In the genomic region with DNA sequence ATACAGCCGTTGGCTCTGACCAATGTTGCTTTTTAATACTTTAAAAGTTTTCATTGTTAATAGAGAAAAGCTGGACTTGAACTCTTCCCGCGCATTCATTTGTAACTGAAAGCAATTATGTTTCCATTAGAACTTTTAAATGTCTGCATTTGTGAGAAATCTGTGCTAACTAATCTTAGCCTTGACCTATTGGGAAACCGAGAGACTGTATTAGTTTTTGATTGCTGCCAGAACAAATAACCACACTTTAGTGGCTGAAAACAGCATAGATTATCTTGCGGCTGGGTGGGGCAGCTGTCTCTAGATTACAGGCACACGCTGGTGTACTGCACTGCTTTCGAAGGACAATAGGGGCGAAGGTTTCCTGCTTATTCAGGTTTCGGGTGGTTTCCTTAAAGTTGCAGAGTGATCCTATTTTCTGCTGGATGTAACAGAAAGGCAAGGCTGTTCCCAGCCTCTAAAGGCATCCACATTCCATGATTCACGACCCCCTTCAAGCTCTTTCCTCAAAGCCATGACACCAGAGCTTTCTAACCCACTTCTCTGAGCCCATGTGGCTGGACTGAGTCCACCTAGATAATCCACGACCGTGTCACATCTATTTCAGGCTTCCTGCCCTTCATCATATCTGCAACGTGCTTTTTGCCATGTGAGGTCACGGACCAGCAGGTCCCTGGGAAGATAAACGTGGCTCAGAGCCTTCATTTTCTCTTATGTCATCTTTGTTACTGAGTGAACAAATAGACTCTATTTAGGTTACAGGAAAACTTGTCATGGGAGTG, we compare ENCODE assay signal across 16 mouse cellular contexts. TPM values are rescaled to one million over a fixed set of nuclear protein-coding genes. Genes with fewer than 3 reads are reported as not detected.
DNase-seq lines count a peak whose midpoint lies in the region; ATAC-seq and TF ChIP-seq lines count a peak whose summit lies in the region.
"Had no signal": no experiment of that assay in that cellular context is flagged by ENCODE, and none has a peak within 500 bp of the region (broad histone marks: within the 10 kb centered on the region; RNA-seq: fewer than 3 reads in every experiment).

No protein-coding gene starts in this region.

- ATAC-seq in kidney, embryonic 16.5 days (ENCODE audit: low FRiP score, low TSS enrichment): no peak
- ATAC-seq: forebrain, embryonic 16.5 days had no signal

- no peak for DNase-seq in kidney, postnatal 36 days
- peak; percentile 39 for DNase-seq in R1 (ENCODE audit: low read depth, low spot score)
- peak in 1 of 2 experiments; percentile 74 for DNase-seq in heart, adult 2 months
- DNase-seq in heart, postnatal 14 days: peak; percentile 41 to 62
- DNase-seq in gastrocnemius, adult 8-10 months (ENCODE audit: low spot score in 2 of 2): no peak
- no peak for DNase-seq in thymus, postnatal 0 days (ENCODE audit: low spot score)
- no peak for DNase-seq in spleen, adult 18-20 months
- DNase-seq: gastrocnemius, postnatal 36 days; right cerebral cortex, postnatal 25 days had no signal

- H3K4me2 ChIP-seq in kidney, embryonic 16.5 days (replicated peaks; ENCODE audit: low read depth, low read length): no peak overlapping the region
- H3K4me2 ChIP-seq: embryonic facial prominence, embryonic 15.5 days had no signal

- intact Hi-C loops in heart, adult 2 months (cut with DNase I): no loop called here
- intact Hi-C loops in heart, postnatal 14 days (cut with DNase I): no loop called here

- H3K4me1 ChIP-seq in kidney, embryonic 16.5 days (ENCODE audit: insufficient read depth, low read length): peaks cover 49% of the 10 kb centered on the region
- H3K4me1 ChIP-seq in heart, adult 2 months (ENCODE audit: control insufficient read depth, insufficient read depth, low read length): peaks cover 15% of the 10 kb centered on the region

- H3K9me3 ChIP-seq in kidney, embryonic 16.5 days (ENCODE audit: low read length): no peaks in the 10 kb centered on the region
- H3K9me3 ChIP-seq: embryonic facial prominence, embryonic 15.5 days had no signal

- peak; percentile 85 for TF ChIP-seq EP300 in heart, adult 2 months (IDR thresholded peaks at IDR 0.05; ENCODE audit: insufficient read depth, low read depth, low read length)

- H3K79me2 ChIP-seq in heart, adult 2 months (replicated peaks; ENCODE audit: control insufficient read depth, insufficient read depth, low read length): no peaks in the 10 kb centered on the region

- TF ChIP-seq POLR2A in heart, adult 2 months (IDR thresholded peaks at IDR 0.05; ENCODE audit: insufficient read depth, low read depth, low read length): no peak

- TF ChIP-seq CTCF in heart, adult 2 months (IDR thresholded peaks at IDR 0.05): peak; percentile 8; the same call in 1 of the 2 replicates

- H3K27me3 ChIP-seq in kidney, embryonic 16.5 days (ENCODE audit: insufficient read depth, low read length): no peaks in the 10 kb centered on the region
- H3K27me3 ChIP-seq in heart, adult 2 months (ENCODE audit: control insufficient read depth, insufficient read depth, low read length): no peaks in the 10 kb centered on the region
- H3K27me3 ChIP-seq: CH12.LX; embryonic facial prominence, embryonic 15.5 days had no signal

- WGBS in kidney, embryonic 16.5 days: 42% methylated on average over 15 of the region's 15 CpGs
- WGBS in heart, adult 2 months: 25% methylated on average over 15 of the region's 15 CpGs

- peaks cover 50% of the 10 kb centered on the region for H3K36me3 ChIP-seq in kidney, embryonic 16.5 days (ENCODE audit: insufficient read depth, low read length)
- peaks cover 20% of the 10 kb centered on the region for H3K36me3 ChIP-seq in heart, adult 2 months (ENCODE audit: control insufficient read depth, insufficient read depth, low read length)

- no peak overlapping the region for H3K4me3 ChIP-seq in kidney, embryonic 16.5 days (ENCODE audit: low read length)
- no peak overlapping the region for H3K4me3 ChIP-seq in heart, adult 2 months
- H3K4me3 ChIP-seq: embryonic facial prominence, embryonic 15.5 days had no signal

- H3K9ac ChIP-seq in kidney, embryonic 16.5 days (replicated peaks; ENCODE audit: low read length): no peak overlapping the region
- peak overlapping the region; percentile 17; the same call in 1 of the 2 replicates for H3K9ac ChIP-seq in heart, adult 2 months (ENCODE audit: low read depth, low read length)
- H3K9ac ChIP-seq: embryonic facial prominence, embryonic 15.5 days had no signal

- peak overlapping the region; percentile 76 for H3K27ac ChIP-seq in kidney, embryonic 16.5 days (ENCODE audit: low read length)
- peak overlapping the region; percentile 76 for H3K27ac ChIP-seq in heart, adult 2 months
- H3K27ac ChIP-seq: macrophage had no signal

RNA-seq across cellular contexts. Expression of a gene that starts 28.5 kb away (rescaled TPM):
- polyA plus RNA-seq in kidney, embryonic 16.5 days (2015; fragmentation: Nextera tagmentation; extraction: Ambion mirVana): 174 and 175 TPM in 2 replicates
- 10 to 100 TPM; 55.3 to 58.1 TPM for total RNA-seq in heart, adult 2 months (2021)
- polyA plus RNA-seq in heart, adult 2 months (2012; rRNA removed): 25.1 and 44.1 TPM in 2 replicates
- total RNA-seq in heart, postnatal 14 days (2021): 100 to 1,000 TPM; 158 to 162 TPM
- total RNA-seq in gastrocnemius, adult 8-10 months (2022): 10 to 100 TPM in 1 of 4 experiments, 1 to 10 TPM in 3; 6.6 to 10.9 (median 9.1) TPM
- polyA plus RNA-seq in thymus, postnatal 0 days (2015; fragmentation: Nextera tagmentation; extraction: Ambion mirVana): 13.6 and 14.0 TPM in 2 replicates

RNA-seq across cellular contexts. Expression of a gene that starts 53.0 kb away (rescaled TPM):
- polyA plus RNA-seq in kidney, embryonic 16.5 days (2015; fragmentation: Nextera tagmentation; extraction: Ambion mirVana): not detected in 2 replicates
- total RNA-seq in heart, adult 2 months (2021): not detected
- polyA plus RNA-seq in heart, adult 2 months (2012; rRNA removed): not detected in 2 replicates
- not detected for total RNA-seq in heart, postnatal 14 days (2021)
- total RNA-seq in gastrocnemius, adult 8-10 months (2022): not detected
- not detected in 2 replicates for polyA plus RNA-seq in thymus, postnatal 0 days (2015; fragmentation: Nextera tagmentation; extraction: Ambion mirVana)
- total RNA-seq: CH12.LX; gastrocnemius, postnatal 36 days; neutrophil, adult 5-6 weeks had no signal
- polyA plus RNA-seq: embryonic facial prominence, embryonic 15.5 days; forebrain, embryonic 16.5 days; limb, embryonic 14.5 days; macrophage had no signal

RNA-seq across cellular contexts. Expression of a gene that starts 57.7 kb away (rescaled TPM):
- polyA plus RNA-seq in kidney, embryonic 16.5 days (2015; fragmentation: Nextera tagmentation; extraction: Ambion mirVana): 147 and 154 TPM in 2 replicates
- 100 to 1,000 TPM; 374 to 406 TPM for total RNA-seq in heart, adult 2 months (2021)
- 85.0 and 180 TPM in 2 replicates for polyA plus RNA-seq in heart, adult 2 months (2012; rRNA removed)
- 100 to 1,000 TPM; 382 to 401 TPM for total RNA-seq in heart, postnatal 14 days (2021)
- total RNA-seq in gastrocnemius, adult 8-10 months (2022): 100 to 1,000 TPM; 162 to 186 (median 180) TPM
- polyA plus RNA-seq in thymus, postnatal 0 days (2015; fragmentation: Nextera tagmentation; extraction: Ambion mirVana): 115 and 117 TPM in 2 replicates

Comparison
In these comparisons a context has a peak if more than half of its experiments do, and no peak if none do; other contexts are left out.
1. DNase-seq: peak in R1 (single experiment) and heart, postnatal 14 days (2 of 2); none in kidney, postnatal 36 days (0 of 2), gastrocnemius, adult 8-10 months (0 of 2), thymus, postnatal 0 days (single experiment) and spleen, adult 18-20 months (0 of 2).
2. RNA of a gene that starts 28.5 kb away (total RNA-seq): 158 to 162 TPM in heart, postnatal 14 days and 55.3 to 58.1 TPM in heart, adult 2 months; 6.6 to 10.9 TPM in gastrocnemius, adult 8-10 months; every median in the first group is over 4 times any median in the second.